Mouse (Mus musculus): ENCODE measurements at regions not wholly inside any gene's neighbourhood (a gene's known extent, or its start where the extent isn't known, plus 50 kb on each side); places are given as distances from the start of the nearest gene placed in this dataset.

DNA sequence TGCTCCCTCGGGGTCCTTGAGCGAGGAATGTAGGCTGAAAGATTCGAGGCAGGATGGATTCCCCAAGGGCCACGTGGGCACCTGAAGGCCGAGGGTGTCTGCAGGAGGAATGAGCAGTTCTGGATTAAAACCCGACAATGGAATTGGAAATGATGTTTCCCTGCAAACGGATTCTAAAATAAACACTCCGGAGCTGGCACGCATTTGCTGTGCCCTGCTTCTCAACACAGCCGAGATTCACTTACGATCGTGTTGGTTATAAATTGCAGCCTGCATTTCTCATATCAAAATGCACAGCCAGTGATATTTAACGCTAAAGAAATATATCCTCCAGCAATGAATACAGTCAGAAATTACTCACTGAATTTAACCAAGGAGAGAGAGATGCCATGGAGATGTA is 169.4 kb upstream of the Fam19a5 start:
- no peak for DNase-seq

GRCm38 (mm10) chr15:87375596-87376194 is 168.4 kb upstream of the Fam19a5 start:
- peak; percentile 76 to 82 for DNase-seq

DNA sequence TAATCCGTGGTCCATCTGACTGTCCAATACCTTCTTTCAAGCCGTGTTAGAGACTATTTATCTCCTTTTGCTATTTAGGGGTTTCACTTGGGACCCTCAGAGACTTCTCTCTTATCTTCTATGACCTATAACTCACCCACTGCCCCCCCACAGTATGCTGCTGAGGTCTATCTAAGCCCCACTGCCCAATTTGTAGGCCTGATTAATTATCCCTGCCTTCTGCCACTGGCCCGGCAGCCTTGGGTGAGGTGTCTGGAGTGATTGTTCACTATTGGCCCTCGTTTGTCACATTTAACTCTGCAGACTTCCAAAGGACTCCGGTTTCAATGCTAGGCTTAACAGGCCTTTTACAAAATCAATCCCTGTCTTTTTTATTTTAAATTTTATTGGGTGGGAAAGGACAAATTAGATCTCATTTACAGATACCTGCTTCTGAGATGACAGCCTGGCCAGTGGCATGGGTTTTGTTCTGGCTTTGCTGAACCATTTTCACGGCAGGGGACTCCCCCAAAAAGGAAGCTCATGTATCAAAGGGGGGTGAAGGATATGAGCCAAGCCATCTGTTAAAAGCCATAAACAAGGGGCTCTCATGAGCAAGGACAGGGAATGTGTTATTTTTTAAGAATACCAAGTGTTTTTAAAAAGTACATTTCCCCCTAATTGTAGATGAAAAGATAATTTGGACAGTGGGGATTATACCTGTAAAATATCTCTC is 160.4 kb upstream of the Fam19a5 start:
- peak; percentile 82 to 88 for DNase-seq

- DNase-seq: peak; percentile 69 to 78
Observed at GRCm38 (mm10) chr15:87384279-87385066, 159.6 kb upstream of the Fam19a5 start.

DNA sequence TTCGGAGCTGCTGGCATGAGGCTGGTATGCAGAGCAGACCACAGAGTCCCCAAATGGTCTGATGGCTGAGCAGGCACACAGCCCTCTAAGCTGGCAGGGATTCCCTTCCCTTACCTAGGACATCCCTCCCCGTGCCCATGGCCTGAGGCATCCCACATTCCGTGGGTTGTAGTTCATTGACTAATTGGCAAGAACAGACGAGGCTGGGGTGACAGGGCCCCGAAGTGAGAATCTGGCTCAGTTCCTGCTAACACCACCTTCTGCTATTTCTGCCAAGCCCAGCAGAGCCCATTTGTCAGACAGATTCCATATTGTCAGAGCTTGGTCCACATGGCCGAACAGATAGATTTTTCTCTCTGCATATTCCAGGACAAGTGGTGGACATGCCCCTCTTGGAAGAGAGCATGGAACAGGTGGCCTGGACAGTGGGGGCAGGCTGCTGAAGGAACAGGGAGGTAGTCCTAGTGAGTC is 157.6 kb upstream of the Fam19a5 start:
- DNase-seq: peak; percentile 88 to 94

DNA sequence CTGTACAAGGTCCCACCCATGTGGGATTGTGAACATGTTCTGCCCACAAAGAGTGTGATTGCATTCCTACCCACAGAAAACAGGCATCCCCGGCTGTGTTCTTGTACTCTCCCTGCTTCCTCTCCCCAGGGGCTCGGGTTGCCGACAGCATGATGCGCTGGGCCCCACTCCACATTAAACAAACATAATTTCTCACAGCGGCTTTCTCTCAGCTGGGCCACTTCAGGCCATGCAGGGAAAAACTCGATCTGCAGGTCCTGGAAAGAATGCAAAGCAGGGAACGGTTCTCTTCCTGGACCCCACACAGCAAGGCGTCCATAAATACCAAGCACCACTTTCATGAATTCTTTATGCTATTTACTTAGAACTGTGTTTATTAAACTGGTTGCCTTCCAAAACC is 152.7 kb upstream of the Fam19a5 start:
- DNase-seq: no peak

DNA sequence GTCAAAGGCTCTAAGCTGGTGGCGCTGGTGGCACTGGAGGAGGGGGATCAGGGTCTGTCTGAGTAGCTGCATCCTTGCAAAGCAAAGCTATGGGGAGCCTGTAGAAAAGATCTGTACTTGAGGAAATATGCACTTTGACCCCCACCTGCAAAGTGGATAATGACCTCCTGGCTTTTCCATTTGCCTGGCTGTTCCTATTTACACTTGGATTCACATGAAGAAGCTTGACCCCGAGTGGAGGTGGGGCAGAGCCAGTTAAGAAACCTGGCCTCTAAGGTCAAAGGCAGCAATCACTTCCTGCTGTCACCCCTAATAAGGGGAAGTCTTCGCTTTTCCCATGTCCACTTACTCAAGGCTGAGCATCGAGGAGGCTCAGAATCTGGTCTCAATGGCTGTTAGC is 145.7 kb upstream of the Fam19a5 start:
- DNase-seq: no peak

- DNase-seq: no peak
Observed at GRCm38 (mm10) chr15:87405689-87406088, 138.4 kb upstream of the Fam19a5 start.

- DNase-seq: no peak
Observed at GRCm38 (mm10) chr15:87411978-87412377, 132.1 kb upstream of the Fam19a5 start.

DNA sequence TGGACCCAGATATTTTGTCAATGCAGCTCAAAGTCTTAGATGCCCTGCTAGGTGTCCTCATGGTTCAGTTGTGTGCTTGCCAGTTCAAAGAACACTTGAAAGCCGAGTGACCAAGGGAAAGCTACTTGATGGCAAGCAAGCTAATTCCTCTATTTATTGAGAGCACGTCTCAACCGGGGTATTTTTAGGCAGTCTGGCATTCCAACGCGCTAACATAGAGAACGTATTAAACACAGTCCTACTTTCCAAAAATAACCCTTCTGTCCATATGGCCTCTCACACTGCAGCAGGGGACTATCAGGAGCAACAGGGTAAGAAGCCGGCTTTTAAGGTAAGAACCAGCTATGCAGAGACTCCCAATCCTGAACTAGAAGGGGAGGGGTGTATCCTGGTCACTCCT is 128.1 kb upstream of the Fam19a5 start:
- peak; percentile 29 to 58 for DNase-seq

- DNase-seq: no peak
Observed at GRCm38 (mm10) chr15:87421743-87422142, 122.4 kb upstream of the Fam19a5 start.

DNA sequence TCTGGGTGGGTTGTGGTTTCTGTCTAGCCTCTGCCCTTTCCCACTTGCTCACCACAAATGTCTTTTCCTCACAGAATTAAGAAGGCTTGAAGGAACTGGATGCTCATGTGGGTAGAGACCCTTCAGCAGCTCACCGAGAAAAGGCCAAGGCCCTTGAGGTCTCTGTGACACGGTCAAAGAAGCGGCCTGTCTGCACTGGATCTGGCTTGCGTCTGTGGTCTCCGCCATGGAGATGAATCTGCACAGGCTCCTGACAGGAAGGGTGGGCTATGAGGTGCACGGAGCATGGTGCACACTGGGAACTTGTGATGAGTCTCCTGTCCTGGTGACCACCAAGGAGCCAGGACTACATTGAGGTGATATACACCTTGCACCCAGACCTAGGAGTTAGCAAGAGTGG is 110.8 kb upstream of the Fam19a5 start:
- DNase-seq: no peak

DNA sequence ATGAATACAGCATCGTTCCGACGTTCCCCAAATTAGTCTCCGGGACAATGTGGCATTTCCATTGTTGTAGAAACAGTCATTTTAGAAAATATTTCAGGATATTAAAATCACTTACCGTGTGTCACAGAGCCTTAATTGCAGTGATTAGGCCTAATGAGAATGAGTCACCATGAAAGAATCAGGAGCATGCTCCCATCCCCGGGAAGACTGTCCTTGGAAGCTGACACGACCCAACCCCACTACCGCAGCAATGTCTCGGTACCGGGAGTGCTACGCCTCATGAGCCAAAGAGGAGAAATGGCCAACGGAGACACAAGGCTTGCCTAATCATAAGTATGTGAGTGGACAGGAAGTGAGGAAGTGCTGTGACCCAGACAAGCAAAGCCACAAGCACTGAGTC is 110.2 kb upstream of the Fam19a5 start:
- DNase-seq: no peak

DNA sequence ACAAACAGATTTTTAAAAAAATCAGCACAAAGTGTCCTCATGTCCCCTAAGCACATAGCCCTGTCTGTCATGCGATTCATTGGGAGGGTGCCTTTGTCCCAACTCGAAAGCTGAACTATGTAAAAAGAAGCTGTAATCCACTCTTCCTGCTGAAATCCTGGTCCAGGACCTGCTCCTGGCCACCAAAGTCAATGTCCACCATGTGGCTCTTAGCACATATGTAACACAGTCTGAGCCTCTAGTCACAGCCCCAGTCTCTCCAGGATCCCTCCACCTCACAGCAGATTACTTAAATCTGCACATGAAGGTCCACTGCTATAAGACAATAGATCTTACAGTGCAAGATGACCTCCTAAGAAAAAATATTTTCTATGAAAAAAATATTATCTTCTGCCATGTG is 108.5 kb upstream of the Fam19a5 start:
- no peak for DNase-seq

DNA sequence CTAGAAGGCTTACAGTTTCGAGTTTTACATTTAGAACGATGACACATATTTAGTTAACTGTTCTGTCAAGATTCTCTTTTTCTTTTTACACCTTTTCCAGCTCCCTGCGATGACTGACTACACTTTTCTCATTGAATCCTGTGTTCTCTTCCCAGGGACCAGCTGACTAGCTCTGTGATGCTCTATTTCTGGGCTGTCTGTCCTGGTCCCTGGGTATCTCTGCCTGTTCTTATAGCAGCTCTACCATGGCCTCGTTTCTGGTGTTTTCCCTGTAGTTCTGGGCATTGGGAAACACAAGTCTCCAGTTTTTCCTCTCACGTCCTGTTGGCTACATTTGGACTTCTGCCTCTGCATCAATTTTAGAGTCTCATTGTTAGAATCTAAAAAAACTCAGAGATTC is 106.5 kb upstream of the Fam19a5 start:
- no peak for DNase-seq

DNA sequence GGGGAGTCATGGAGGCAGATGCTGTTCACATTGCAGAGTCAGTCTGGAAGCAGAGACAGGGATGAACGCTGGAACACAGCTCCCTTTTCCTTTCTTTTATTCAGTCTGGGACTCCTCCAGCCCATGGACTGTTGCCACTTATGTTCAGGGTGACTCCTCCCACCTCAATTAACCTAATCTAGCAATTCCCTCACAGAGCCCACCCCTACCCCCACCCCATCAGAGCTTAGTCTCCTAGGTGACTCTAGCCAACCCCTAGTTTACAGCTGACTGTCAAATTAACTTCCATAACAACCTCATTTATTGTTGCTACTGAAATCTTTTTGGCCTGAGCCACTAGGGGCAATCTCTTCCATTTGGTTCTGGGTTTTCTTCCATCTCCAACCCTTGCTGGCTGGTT is 85.2 kb upstream of the Fam19a5 start:
- no peak for DNase-seq

- no peak for DNase-seq
Observed at GRCm38 (mm10) chr15:87476247-87476646, 67.9 kb upstream of the Fam19a5 start.

DNA sequence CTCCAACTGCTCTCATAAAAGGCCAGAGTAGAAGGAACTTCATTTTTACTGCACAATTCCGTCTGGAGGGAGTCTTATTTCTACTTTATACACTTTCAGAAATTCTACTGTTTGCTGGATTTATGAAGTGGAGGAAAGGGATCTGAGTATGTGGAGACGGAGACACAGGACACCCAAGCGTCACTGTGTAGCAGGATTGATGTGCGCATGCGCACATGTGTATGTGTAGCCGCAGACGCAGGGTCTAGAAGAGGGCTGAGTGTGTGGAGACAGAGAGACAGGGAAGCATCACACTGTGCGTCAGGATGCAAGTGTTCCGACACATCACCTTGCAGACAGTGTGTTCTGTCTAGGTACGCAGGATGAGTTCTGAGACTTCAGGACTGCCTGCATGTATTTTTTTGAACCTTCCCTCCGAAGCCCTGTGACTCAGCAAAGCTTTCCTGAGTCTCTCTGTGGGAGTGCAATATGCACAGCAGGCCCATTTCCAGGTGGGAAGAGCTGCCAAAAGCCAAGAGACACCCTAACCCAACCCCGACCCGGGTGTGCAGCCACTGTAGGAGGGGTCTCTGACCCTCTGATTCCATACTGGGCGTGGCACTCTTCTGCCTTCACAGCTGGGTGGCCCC is 67.1 kb upstream of the Fam19a5 start:
- peak in 1 of 2 experiments; percentile 15 for DNase-seq

- peak; percentile 23 to 27 for DNase-seq
Observed at GRCm38 (mm10) chr15:87480758-87481157, 63.3 kb upstream of the Fam19a5 start.
